Mouse (Mus musculus) embryonic facial prominence, embryonic 15.5 days (tissue): ENCODE data around the gene Zfp747. TPM values are rescaled to one million over a fixed set of nuclear protein-coding genes. Genes with fewer than 3 reads are reported as not detected.
A peak's percentile ranks its signal among the peaks of the same experiment; 100 is the strongest.
"Not testable (repeated sequence)": the region's sequence is repeated elsewhere in the genome, so short reads cannot be mapped to it uniquely, and the experiment has no call there.

ENCODE experiments used
- ATAC-seq: fragments of 200-750 bp; cut with Nextera tagmentation; 2 replicates; pipeline ENCODE4 v1.8.0; 2017; ENCODE audit warnings: low read depth, moderate TSS enrichment; ENCODE audit not compliant: insufficient number of reproducible peaks, low FRiP score, low TSS enrichment
- H3K27ac ChIP-seq: fragments of 300-500 bp; sonication (generic); replicated peaks from 2 replicates; pipeline ENCODE4 v1.5.1; 2015; ENCODE audit warnings: mild to moderate bottlenecking, inconsistent platforms
- H3K27me3 ChIP-seq: fragments of 300-500 bp; sonication (generic); 2 replicates; pipeline ENCODE4 v1.6.1; 2015; ENCODE audit warnings: inconsistent platforms
- H3K36me3 ChIP-seq: fragments of 300-500 bp; sonication (generic); 2 replicates; pipeline ENCODE4 v1.6.1; 2015; ENCODE audit warnings: mild to moderate bottlenecking, inconsistent platforms
- H3K4me1 ChIP-seq: fragments of 300-500 bp; sonication (generic); 2 replicates; pipeline ENCODE4 v1.6.1; 2015; ENCODE audit warnings: inconsistent platforms
- H3K4me2 ChIP-seq: fragments of 300-500 bp; sonication (generic); replicated peaks from 2 replicates; pipeline ENCODE4 v1.6.1; 2015; ENCODE audit warnings: mild to moderate bottlenecking, inconsistent platforms
- H3K4me3 ChIP-seq: fragments of 300-500 bp; sonication (generic); replicated peaks from 2 replicates; pipeline ENCODE4 v1.5.1; 2015; ENCODE audit warnings: mild to moderate bottlenecking, inconsistent platforms
- H3K9ac ChIP-seq: fragments of 300-500 bp; sonication (generic); 2 replicates; pipeline ENCODE4 v1.6.1; 2015; ENCODE audit warnings: inconsistent platforms
- H3K9me3 ChIP-seq: fragments of 300-500 bp; sonication (generic); replicated peaks from 2 replicates; pipeline ENCODE4 v1.6.1; 2016; ENCODE audit warnings: inconsistent platforms
- WGBS: fragments of 180-500 bp; shearing (Covaris S2); methylation state at CpG from one replicate; pipeline ENCODE4 v1.1.7; 2015; 5-methylcytosine and 5-hydroxymethylcytosine counted together
- polyA plus RNA-seq: library from polyadenylated mRNA; unstranded; fragments of >200 nt; fragmentation: Nextera tagmentation; extraction: Ambion mirVana; gene quantifications from 2 replicates; pipeline ENCODE4 v1.2.1, GENCODE M21; 2015

Zfp747 gene
- polyA plus RNA-seq, 1 experiment from 2014 or later, result 10.6 TPM

DNA sequence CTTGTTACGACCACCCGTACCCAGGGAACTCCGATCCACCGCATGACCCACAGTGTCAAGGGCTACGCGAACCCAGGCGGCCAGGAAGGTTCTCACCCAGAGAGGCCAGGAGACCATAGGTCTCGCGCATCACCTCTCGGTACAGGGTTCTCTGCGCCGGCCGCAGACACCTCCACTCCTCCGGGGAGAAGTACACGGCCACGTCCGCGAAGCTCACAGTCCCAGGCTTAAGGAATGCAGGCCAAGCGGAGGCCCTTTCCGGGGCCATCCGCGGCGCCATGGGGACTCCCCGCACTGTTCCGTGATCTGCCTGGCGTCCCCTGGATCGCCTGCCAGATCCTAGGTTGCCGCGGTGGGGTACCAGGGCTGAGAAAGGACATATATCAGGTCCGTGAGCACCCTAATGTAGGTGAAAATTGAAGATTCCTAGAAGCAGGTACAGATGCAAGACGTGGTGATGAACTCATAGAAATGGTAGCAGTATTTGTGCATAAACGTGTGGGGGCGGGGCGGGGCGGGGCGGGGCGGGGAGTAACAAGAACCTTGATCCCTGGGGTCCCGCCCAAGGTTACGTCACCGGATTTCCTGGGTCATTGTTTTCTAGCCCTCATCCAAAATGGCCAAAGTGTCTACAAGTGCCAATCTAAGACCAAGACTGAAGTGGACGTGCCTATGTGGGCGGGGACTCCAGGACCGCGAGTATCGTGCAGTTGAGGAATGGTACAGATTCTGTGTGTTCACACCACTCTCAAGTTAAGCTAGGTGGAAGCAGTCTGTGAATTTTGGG is 17.5 kb upstream of the Zfp747 start, which contains the start of gene E430018J23Rik:
Gene E430018J23Rik (minus strand): TSS at position 473 of the 787 bp plus-strand sequence.
- H3K4me1 ChIP-seq, result peaks cover 14% of the 10 kb centered on the region
- no peaks in the 10 kb centered on the region for H3K9me3 ChIP-seq
- peak; percentile 90 for ATAC-seq
- peak within 1 kb of the TSS; percentile 70 for H3K4me2 ChIP-seq
- H3K27me3 ChIP-seq, result 0 out of 2 replicates have a peak, but pooled peaks cover 5% of the 10 kb centered on the region
- H3K9ac ChIP-seq, result peak within 1 kb of the TSS; percentile 58
- under 1% methylated on average over 45 of the region's 45 CpGs for WGBS
- H3K27ac ChIP-seq, result peak within 1 kb of the TSS; percentile 90
- H3K4me3 ChIP-seq, result peak within 1 kb of the TSS; percentile 63
- H3K36me3 ChIP-seq, result peaks cover 15% of the 10 kb centered on the region; the same call in 1 of the 2 replicates

DNA sequence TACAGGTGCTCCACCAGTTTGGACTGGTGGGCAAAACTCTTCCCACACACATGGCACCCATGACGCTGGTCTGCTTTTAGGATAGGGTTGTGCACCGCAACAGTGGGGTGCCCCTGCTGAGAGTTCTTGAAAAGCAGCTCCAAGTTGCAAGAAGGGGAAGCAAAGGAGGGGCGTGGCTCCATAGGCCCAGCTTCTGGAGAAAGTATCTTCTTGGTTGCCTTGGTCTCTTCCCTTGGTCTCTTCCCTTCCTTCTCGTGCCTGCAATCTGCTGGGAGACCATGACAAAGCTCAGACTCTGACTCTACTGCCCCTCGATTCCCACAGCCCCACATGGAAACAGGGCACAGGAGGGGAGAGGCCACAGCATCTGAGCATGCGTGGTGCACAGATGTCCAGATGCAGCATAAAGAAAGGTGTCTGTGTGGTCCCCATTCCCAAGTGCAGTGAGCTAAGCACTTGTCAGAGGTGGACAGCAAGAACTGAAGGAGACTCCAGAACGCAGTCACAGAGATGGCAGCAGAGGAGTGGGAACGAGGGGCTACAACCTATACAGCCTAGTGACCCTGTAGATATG is 16.5 kb upstream of the Zfp747 start:
- H3K27ac ChIP-seq, result no peak overlapping the region; the same call in 1 of the 2 replicates
- 82% methylated on average over 8 of the region's 8 CpGs for WGBS

DNA sequence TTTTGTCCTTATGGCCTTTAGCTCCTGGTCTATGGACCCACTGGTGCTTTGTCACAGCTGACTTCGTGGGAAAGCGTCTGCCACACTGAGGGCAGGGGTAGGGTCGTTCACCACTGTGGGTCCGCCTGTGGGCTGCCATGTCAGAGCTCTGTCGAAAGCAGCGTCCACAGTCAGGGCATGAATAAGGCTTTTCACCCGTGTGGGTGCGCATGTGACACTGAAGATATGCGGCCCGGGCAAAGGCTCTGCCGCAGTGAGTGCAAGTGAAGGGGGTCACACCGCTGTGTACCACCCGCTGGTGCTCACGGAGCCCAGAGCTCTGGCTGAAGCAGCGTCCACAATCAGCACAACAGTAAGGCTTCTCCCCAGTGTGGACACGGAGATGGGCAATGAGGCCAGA is 15.7 kb upstream of the Zfp747 start:
- H3K4me2 ChIP-seq, result no peak overlapping the region
- no peak overlapping the region for H3K4me3 ChIP-seq
- peaks cover 14% of the 10 kb centered on the region for H3K4me1 ChIP-seq
- no peak for ATAC-seq
- H3K27me3 ChIP-seq, result no peaks in the 10 kb centered on the region
- peaks cover 15% of the 10 kb centered on the region; the same call in 1 of the 2 replicates for H3K36me3 ChIP-seq
- no peaks in the 10 kb centered on the region for H3K9me3 ChIP-seq
- 96% methylated on average over 16 of the region's 16 CpGs for WGBS
- H3K9ac ChIP-seq, result no peak overlapping the region
- no peak overlapping the region for H3K27ac ChIP-seq

More for the DNA sequence above, 16.5 kb upstream of the Zfp747 start:
- no peak overlapping the region; the same call in 1 of the 2 replicates for H3K9ac ChIP-seq
- peak overlapping the region; percentile 63 for H3K4me3 ChIP-seq
- no peak for ATAC-seq
- H3K36me3 ChIP-seq, result peaks cover 15% of the 10 kb centered on the region; the same call in 1 of the 2 replicates
- no peaks in the 10 kb centered on the region for H3K27me3 ChIP-seq
- H3K9me3 ChIP-seq, result no peaks in the 10 kb centered on the region
- H3K4me2 ChIP-seq, result peak overlapping the region; percentile 70
- H3K4me1 ChIP-seq, result peaks cover 14% of the 10 kb centered on the region

DNA sequence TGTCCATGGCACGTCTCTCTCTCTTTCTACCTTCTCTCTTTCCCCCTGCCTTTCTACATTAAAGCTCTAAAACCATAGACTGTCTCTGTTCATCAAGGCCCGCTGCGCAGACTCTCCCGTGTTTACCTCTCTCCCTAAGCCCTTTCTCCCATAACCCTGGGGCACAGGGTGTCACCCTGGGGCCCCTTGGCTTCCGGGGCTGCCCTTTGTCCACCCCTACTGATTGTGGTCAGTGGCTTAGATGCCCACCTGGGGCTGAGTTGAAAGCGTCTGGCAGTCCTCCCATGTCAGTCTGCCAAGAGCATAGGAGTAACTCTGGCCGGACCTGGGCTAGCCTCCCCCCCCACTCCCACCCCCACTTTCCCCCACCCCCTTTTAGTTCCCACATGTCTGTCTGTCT is 14.5 kb upstream of the Zfp747 start:
- Histone ChIP-seq H3K27ac (no peak overlapping the region), H3K4me3 (no peak overlapping the region), H3K27me3 (no peaks in the 10 kb centered on the region), H3K4me2 (no peak overlapping the region), H3K36me3 (peaks cover 19% of the 10 kb centered on the region; the same call in 1 of the 2 replicates), H3K4me1 (peaks cover 14% of the 10 kb centered on the region), H3K9ac (no peak overlapping the region), H3K9me3 (no peaks in the 10 kb centered on the region)
- no peak for ATAC-seq
- WGBS, result 80% methylated on average over 7 of the region's 7 CpGs

DNA sequence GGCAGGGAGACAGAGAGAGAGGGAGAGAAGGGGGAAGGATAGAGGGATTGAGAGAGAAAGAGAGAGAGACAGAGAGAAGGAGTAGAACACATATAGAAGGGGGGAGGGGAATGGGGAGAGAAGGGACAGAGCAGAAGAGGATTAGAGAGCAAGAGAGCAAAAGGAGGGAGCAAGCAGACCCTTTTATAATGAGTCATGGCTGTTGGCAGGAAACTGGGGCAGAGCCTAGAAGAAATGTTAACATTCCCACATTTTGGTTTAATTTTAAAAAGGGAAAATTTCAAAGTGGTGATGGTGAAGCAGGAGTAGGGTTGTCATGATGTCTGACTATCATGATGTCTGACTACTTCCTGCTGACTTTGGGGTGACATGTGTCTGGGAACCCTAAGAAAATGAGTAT is 12.4 kb upstream of the Zfp747 start:
- H3K4me2 ChIP-seq, H3K27ac ChIP-seq, H3K9me3 ChIP-seq, H3K9ac ChIP-seq, ATAC-seq, H3K27me3 ChIP-seq, H3K4me3 ChIP-seq, H3K4me1 ChIP-seq: not testable (repeated sequence)
- H3K36me3 ChIP-seq, result peaks cover 27% of the 10 kb centered on the region

DNA sequence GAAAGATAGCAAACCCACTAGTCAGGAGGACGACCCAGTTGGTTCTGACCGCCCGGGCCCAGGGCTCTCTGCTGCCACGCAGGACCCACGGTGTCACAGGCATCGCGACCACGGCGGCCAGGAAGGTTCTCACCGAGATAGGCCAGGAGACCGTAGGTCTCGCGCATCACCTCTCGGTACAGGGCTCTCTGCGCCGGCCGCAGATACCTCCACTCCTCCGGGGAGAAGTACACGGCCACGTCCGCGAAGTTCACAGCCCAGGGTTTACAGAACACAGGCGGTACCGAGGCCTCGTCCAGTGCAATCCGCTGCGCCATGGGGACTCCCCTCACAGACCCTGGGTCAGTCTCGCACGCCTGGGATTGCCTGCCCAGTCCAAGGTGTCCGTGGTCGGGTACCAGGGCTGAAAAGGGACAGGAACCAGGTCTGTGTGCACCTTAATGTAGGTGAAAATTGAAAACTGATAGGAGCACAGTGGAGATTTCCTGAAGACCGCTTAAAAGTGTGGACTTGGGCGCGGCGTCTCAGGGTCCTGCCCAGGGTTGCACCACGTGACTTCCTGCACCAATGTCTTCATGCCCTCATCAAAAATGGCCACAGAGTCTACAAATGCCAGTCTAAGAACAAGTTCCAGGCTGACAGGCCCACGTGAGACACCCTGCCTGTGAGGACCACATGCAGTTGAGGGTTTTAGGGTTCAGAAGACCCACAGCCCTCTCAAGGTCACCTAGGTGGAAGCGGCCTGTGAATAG is 11.0 kb upstream of the Zfp747 start, which contains the start of gene 9130019O22Rik:
Gene 9130019O22Rik (minus strand): TSS at position 526 of the 752 bp plus-strand sequence.
- WGBS, result 13% methylated on average over 38 of the region's 38 CpGs

DNA sequence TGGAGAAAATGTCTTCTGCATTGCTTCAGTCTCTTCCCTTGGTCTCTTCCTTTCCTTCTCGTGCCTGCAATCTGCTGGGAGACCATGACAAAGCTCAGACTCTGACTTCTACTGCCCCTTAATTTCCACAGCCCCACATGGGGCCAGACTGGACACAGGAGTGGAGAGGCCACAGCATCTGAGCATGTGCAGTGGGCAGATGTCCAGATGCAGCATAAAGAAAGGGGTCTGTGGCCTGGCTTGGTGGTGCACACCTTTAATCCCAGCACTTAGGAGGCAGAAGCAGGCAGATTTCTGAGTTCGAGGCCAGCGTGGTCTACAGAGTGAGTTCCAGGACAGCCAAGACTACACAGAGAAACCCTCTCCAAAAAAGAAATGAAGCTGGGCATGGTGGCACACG is 9.7 kb upstream of the Zfp747 start:
- not testable (repeated sequence) for H3K27ac ChIP-seq, H3K27me3 ChIP-seq, H3K4me1 ChIP-seq, H3K9ac ChIP-seq, ATAC-seq, H3K4me2 ChIP-seq, H3K9me3 ChIP-seq, H3K4me3 ChIP-seq
- H3K36me3 ChIP-seq, result peaks cover 19% of the 10 kb centered on the region
- 93% methylated on average over 4 of the region's 4 CpGs for WGBS

More for the DNA sequence above, 11.0 kb upstream of the Zfp747 start, which contains the start of gene 9130019O22Rik:
- Histone ChIP-seq H3K27me3 (no peaks in the 10 kb centered on the region), H3K9ac (peak within 1 kb of the TSS; percentile 44), H3K9me3 (no peaks in the 10 kb centered on the region), H3K4me1 (no peaks in the 10 kb centered on the region), H3K27ac (no peak within 1 kb of the TSS), H3K4me2 (peak within 1 kb of the TSS; percentile 64), H3K36me3 (peaks cover 30% of the 10 kb centered on the region), H3K4me3 (peak within 1 kb of the TSS; percentile 58)
- peak; percentile 86 for ATAC-seq

DNA sequence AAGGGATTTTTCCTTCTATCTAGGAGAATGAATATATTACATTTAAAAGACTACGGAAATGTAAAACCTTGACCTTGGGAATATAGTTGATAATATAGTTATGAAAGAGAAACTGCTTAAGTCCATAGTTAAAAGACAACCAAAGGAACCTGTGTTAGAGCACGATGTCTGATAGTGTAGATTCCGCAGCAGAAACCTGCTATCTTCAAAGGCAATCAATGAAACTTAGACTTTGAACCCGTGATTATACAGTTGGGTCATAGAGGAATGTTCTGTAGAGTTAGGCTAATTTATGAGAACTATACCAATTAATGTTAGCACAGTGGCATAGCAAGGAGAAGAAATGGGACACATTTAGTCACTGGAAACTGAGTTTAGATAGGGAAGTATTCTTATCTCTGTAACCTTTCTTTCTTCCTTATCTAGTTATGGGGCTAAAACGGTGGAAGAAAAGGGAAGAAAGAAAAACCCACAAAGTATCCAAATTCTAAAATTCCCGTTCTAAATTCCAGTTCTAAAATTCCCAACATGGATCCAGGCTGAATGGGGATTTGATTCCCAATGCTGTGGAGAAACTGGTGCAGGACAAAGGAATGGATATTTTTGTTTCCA is 2.6 kb upstream of the Zfp747 start:
- Histone ChIP-seq H3K36me3 (peaks cover 16% of the 10 kb centered on the region), H3K4me1 (0 out of 2 replicates have a peak, but pooled peaks cover 2% of the 10 kb centered on the region), H3K27ac (no peak overlapping the region), H3K9ac (no peak overlapping the region), H3K9me3 (no peaks in the 10 kb centered on the region), H3K4me3 (no peak overlapping the region), H3K4me2 (no peak overlapping the region), H3K27me3 (no peaks in the 10 kb centered on the region)
- WGBS, result 73% methylated on average over 6 of the region's 6 CpGs
- ATAC-seq, result no peak

DNA sequence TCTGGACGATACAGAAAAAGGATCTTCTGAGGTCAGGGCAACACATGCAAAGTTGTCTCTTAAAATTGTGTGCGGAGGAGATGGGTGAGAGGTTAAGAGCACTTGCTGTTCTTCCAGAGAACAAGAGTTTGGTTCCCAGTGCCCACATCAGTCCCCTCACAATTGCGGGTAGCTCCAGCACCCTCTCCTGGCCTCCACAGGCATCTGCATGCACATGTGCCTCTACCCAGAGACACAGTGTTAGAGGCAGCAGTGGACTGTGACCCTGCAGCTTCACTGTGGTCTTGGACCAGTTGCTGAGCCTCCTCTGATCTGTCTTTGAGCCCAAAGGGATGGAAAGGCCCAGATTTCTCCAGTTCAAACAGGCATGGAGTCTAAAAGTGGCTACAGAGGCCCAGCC is 4.0 kb downstream of the Zfp747 start:
- WGBS, result 82% methylated on average over 3 of the region's 3 CpGs
- not testable (repeated sequence) for H3K9ac ChIP-seq, H3K27me3 ChIP-seq, H3K4me1 ChIP-seq, ATAC-seq, H3K27ac ChIP-seq, H3K9me3 ChIP-seq, H3K4me3 ChIP-seq, H3K4me2 ChIP-seq
- peaks cover 12% of the 10 kb centered on the region for H3K36me3 ChIP-seq

DNA sequence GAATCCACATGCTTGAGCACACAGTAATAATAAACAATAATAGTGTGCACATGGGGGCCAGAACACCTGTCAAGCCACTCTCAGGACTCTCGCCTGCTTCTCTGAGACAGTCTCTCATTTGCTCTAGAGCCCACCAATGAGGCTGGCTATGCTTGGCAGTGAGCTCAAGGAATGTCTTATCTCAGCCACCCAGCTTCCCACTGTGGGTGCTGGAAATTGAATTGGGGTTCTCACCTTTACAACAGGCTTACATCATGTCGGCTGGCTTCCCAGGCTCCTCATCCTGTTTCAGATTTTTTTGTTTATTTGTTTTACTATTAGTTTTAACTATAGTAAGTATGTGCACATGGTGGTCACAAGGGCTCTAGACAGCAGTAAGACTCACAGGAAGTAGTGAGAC is 4.6 kb downstream of the Zfp747 start:
- ATAC-seq, result no peak
- H3K4me1 ChIP-seq, result 0 out of 2 replicates have a peak, but pooled peaks cover 2% of the 10 kb centered on the region
- H3K4me2 ChIP-seq, result no peak overlapping the region
- H3K9me3 ChIP-seq, result no peaks in the 10 kb centered on the region
- peaks cover 12% of the 10 kb centered on the region for H3K36me3 ChIP-seq
- 76% methylated on average over 2 of the region's 2 CpGs for WGBS
- H3K4me3 ChIP-seq, result no peak overlapping the region
- no peak overlapping the region for H3K9ac ChIP-seq
- H3K27me3 ChIP-seq, result no peaks in the 10 kb centered on the region
- no peak overlapping the region for H3K27ac ChIP-seq
